Mouse (Mus musculus) stomach, postnatal 0 days (tissue): Measurements from ENCODE around the gene Ldhal6b.

ENCODE experiments used
- CTCF ChIP-seq: IDR thresholded peaks from 2 replicates; pipeline ENCODE4 v1.5.1; 2016; ENCODE audit warnings: antibody characterized with exemption, low read depth, mild to moderate bottlenecking, moderate library complexity
- EP300 ChIP-seq: optimal IDR thresholded peaks from 2 replicates; pipeline ENCODE3; 2016; ENCODE audit warnings: antibody characterized with exemption

DNA sequence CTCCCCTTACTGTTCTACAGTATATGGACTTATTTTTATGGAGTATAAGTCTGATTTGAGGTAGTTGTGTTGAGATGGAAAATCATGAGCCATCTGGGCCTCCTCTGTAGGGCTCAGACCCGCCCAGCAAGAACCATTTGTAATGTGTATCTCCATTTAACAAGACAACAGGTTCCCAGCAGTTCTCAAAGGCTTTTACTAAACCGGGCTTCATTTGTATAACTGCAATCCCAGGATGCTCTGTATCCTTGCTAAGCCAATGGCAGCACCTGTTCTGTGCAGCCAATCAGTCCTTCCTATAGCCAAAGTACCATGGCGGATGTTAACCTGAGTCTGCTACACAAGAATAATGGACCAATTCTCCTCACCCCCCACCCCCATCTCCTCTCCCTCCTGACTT, 2.0 kb downstream of the Ldhal6b start:
- TF ChIP-seq CTCF (no peak), EP300 (no peak)
